ENCODE assay signal across 8 mouse cellular contexts in the genomic region with DNA sequence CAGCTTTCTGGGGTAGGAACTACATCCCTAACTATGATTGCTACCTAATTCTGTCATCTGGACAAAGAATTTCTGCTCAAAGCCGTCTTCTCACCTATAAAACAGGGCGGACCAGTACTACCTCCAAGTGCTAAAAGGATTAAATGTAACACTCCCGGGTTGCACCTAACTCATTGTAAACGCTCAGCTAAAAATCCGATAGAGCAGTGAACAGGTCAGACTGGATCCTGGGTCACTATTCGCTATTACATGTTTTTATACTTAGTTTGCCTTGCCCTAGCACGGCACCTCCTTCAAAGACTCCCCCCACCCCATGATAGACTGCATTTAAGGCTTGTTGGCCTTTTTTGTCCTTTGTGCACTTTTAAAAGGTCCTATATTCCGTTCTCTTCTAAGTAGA. TPM values are rescaled to one million over a fixed set of nuclear protein-coding genes. Genes with fewer than 3 reads are reported as not detected.
A peak's percentile ranks its signal among the peaks of the same experiment; 100 is the strongest.
DNase-seq lines count a peak whose midpoint lies in the region; ATAC-seq and TF ChIP-seq lines count a peak whose summit lies in the region.

No protein-coding gene starts in this region.

- DNase-seq in kidney, postnatal 4 days = no peak
- DNase-seq in thymus, postnatal 14 days = no peak
- DNase-seq in spleen, postnatal 14 days (ENCODE audit: low spot score in 2 of 2) = no peak

- H3K36me3 ChIP-seq in kidney, embryonic 14.5 days (ENCODE audit: control insufficient read depth, insufficient read depth, low read length) = peaks cover 4% of the 10 kb centered on the region; the same call in 1 of the 2 replicates
- H3K36me3 ChIP-seq in hindbrain, embryonic 12.5 days = peaks cover 3% of the 10 kb centered on the region; the same call in 1 of the 2 replicates
- H3K36me3 ChIP-seq in midbrain, embryonic 13.5 days = peaks cover 3% of the 10 kb centered on the region; the same call in 1 of the 2 replicates

- no peaks in the 10 kb centered on the region for H3K9me3 ChIP-seq in kidney, embryonic 14.5 days (ENCODE audit: control insufficient read depth, low read length)
- H3K9me3 ChIP-seq in hindbrain, embryonic 12.5 days (replicated peaks) = no peaks in the 10 kb centered on the region
- no peaks in the 10 kb centered on the region for H3K9me3 ChIP-seq in midbrain, embryonic 13.5 days

- WGBS in kidney, embryonic 14.5 days = 5% methylated on average over 8 of the region's 8 CpGs
- WGBS in bone marrow, adult 2 months = 35% methylated on average over 8 of the region's 8 CpGs
- WGBS in hindbrain, embryonic 12.5 days = 12% methylated on average over 8 of the region's 8 CpGs
- WGBS in midbrain, embryonic 13.5 days = 5% methylated on average over 8 of the region's 8 CpGs

- H3K4me3 ChIP-seq in kidney, embryonic 14.5 days (ENCODE audit: low read length) = peak overlapping the region; percentile 92
- H3K4me3 ChIP-seq in bone marrow, adult 2 months (replicated peaks; ENCODE audit: control insufficient read depth, low read depth, low read length) = peak overlapping the region; percentile 82
- H3K4me3 ChIP-seq in hindbrain, embryonic 12.5 days = peak overlapping the region; percentile 93
- H3K4me3 ChIP-seq in midbrain, embryonic 13.5 days (replicated peaks) = peak overlapping the region; percentile 91

- H3K4me2 ChIP-seq in kidney, embryonic 14.5 days (replicated peaks; ENCODE audit: low read depth, low read length) = peak overlapping the region; percentile 70
- peak overlapping the region; percentile 69 for H3K4me2 ChIP-seq in hindbrain, embryonic 12.5 days (replicated peaks)
- peak overlapping the region; percentile 90 for H3K4me2 ChIP-seq in midbrain, embryonic 13.5 days (replicated peaks)

- ATAC-seq in kidney, embryonic 14.5 days (ENCODE audit: low FRiP score, low TSS enrichment) = no peak
- no peak for ATAC-seq in hindbrain, embryonic 12.5 days (ENCODE audit: low FRiP score)
- ATAC-seq in midbrain, embryonic 13.5 days = no peak
- no peak for ATAC-seq in activated CD4-positive, CD25-positive, alpha-beta regulatory T cell, adult 4 months

- no peaks in the 10 kb centered on the region for H3K27me3 ChIP-seq in kidney, embryonic 14.5 days (ENCODE audit: control insufficient read depth, insufficient read depth, low read length)
- no peaks in the 10 kb centered on the region for H3K27me3 ChIP-seq in hindbrain, embryonic 12.5 days
- H3K27me3 ChIP-seq in midbrain, embryonic 13.5 days = no peaks in the 10 kb centered on the region

- peak overlapping the region; percentile 96 for H3K9ac ChIP-seq in kidney, embryonic 14.5 days (ENCODE audit: low read depth, low read length)
- peak overlapping the region; percentile 97 for H3K9ac ChIP-seq in hindbrain, embryonic 12.5 days
- peak overlapping the region; percentile 96 for H3K9ac ChIP-seq in midbrain, embryonic 13.5 days (replicated peaks)

- no peak overlapping the region for H3K27ac ChIP-seq in kidney, embryonic 14.5 days (ENCODE audit: low read depth, low read length)
- H3K27ac ChIP-seq in bone marrow, adult 2 months (ENCODE audit: control insufficient read depth, insufficient read depth, low read depth, low read length, poor library complexity) = peak overlapping the region; percentile 24; the same call in 1 of the 2 replicates
- H3K27ac ChIP-seq in hindbrain, embryonic 12.5 days = no peak overlapping the region
- no peak overlapping the region for H3K27ac ChIP-seq in midbrain, embryonic 13.5 days

- TF ChIP-seq POLR2A in bone marrow, adult 2 months (IDR thresholded peaks at IDR 0.05; ENCODE audit: borderline replicate concordance, control insufficient read depth, low read depth, low read length) = no peak

- no peak for TF ChIP-seq CTCF in bone marrow, adult 2 months (IDR thresholded peaks at IDR 0.05; ENCODE audit: control insufficient read depth, insufficient read depth, low read length)

- peaks cover 24% of the 10 kb centered on the region for H3K4me1 ChIP-seq in kidney, embryonic 14.5 days (ENCODE audit: control insufficient read depth, insufficient read depth, low read length)
- H3K4me1 ChIP-seq in bone marrow, adult 2 months (ENCODE audit: control insufficient read depth, insufficient read depth, low read length) = peaks cover 1% of the 10 kb centered on the region; the same call in 1 of the 2 replicates
- peaks cover 20% of the 10 kb centered on the region for H3K4me1 ChIP-seq in hindbrain, embryonic 12.5 days
- peaks cover 42% of the 10 kb centered on the region for H3K4me1 ChIP-seq in midbrain, embryonic 13.5 days (replicated peaks)

RNA-seq across cellular contexts. Expression of a gene that starts 1.6 kb away (rescaled TPM):
- 97.8 and 143 TPM in 2 replicates for polyA plus RNA-seq in kidney, embryonic 14.5 days (2014; fragmentation: Nextera tagmentation; extraction: Ambion mirVana)
- 89.7 and 95.9 TPM in 2 replicates for polyA plus RNA-seq in bone marrow, adult 2 months (2011; ENCODE audit: insufficient read depth, insufficient read length, low replicate concordance, missing spikeins)
- polyA plus RNA-seq in hindbrain, embryonic 12.5 days (2016; fragmentation: Nextera tagmentation; extraction: Ambion mirVana) = 123 and 126 TPM in 2 replicates
- 65.5 and 72.5 TPM in 2 replicates for polyA plus RNA-seq in midbrain, embryonic 13.5 days (2015; fragmentation: Nextera tagmentation; extraction: Ambion mirVana)
- 10 to 100 TPM; 11.3 to 14.8 TPM for polyA plus RNA-seq in activated CD4-positive, CD25-positive, alpha-beta regulatory T cell, adult 4 months (2017; shearing (Covaris generic))

RNA-seq across cellular contexts. Expression of a gene that starts 47.5 kb away (rescaled TPM):
- 403 and 409 TPM in 2 replicates for polyA plus RNA-seq in kidney, embryonic 14.5 days (2014; fragmentation: Nextera tagmentation; extraction: Ambion mirVana)
- polyA plus RNA-seq in bone marrow, adult 2 months (2011; ENCODE audit: insufficient read depth, insufficient read length, low replicate concordance, missing spikeins) = 77.1 and 80.7 TPM in 2 replicates
- 367 and 390 TPM in 2 replicates for polyA plus RNA-seq in hindbrain, embryonic 12.5 days (2016; fragmentation: Nextera tagmentation; extraction: Ambion mirVana)
- polyA plus RNA-seq in midbrain, embryonic 13.5 days (2015; fragmentation: Nextera tagmentation; extraction: Ambion mirVana) = 431 and 436 TPM in 2 replicates
- polyA plus RNA-seq in activated CD4-positive, CD25-positive, alpha-beta regulatory T cell, adult 4 months (2017; shearing (Covaris generic)) = 100 to 1,000 TPM; 349 to 397 TPM
